Mouse (Mus musculus): ENCODE measurements at regions not wholly inside any gene's neighbourhood (a gene's known extent, or its start where the extent isn't known, plus 50 kb on each side); places are given as distances from the start of the nearest gene placed in this dataset.

- DNase-seq = no peak
Measured at GRCm38 (mm10) chr7:72592649-72593048, 286.2 kb upstream of the Mctp2 start.

DNA sequence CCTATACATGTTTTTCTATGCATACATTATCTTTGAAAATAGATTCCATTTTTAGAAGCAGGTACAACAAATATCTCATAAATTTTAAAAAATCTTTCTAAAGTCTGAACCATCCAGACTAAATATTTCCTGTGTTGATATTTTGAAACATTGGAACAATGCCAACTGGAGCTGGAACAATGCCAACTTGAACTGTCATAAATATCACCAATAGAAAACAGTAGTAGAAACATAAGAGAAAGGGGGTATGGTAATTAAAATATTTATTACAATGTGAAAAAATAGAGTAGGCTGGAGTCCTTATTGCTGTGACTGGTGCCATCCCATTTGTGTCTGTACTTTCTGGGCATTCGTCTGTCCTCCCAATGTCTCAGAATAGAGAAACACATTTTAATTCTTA is 286.9 kb upstream of the Mctp2 start:
- DNase-seq = peak; percentile 17

DNA sequence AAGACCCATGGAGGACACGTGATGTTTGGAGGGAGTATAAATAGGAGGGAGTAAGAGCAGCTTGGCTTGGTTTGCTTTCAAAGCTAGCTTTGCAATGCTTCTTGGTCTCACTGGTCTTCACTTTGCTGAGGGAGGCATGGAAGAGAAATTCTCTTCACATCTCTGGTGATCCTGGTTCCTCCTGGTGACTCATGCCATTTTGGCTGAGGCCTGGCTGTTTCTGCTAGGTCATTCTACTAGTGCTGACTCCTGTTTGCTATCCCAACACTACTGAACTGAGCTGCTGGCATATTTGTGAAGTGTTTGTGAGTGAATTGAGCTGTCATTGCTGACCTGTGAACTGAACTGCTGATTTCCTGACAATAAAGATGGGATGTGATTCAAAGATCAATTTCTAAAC is 288.3 kb upstream of the Mctp2 start:
- DNase-seq = peak; percentile 14

- no peak for DNase-seq
Measured at GRCm38 (mm10) chr7:72596985-72597384, 290.6 kb upstream of the Mctp2 start.

GRCm38 (mm10) chr7:72601933-72602332 is 295.5 kb upstream of the Mctp2 start:
- DNase-seq = no peak

- DNase-seq = no peak
Measured at GRCm38 (mm10) chr7:72609791-72610190, 303.4 kb upstream of the Mctp2 start.

DNA sequence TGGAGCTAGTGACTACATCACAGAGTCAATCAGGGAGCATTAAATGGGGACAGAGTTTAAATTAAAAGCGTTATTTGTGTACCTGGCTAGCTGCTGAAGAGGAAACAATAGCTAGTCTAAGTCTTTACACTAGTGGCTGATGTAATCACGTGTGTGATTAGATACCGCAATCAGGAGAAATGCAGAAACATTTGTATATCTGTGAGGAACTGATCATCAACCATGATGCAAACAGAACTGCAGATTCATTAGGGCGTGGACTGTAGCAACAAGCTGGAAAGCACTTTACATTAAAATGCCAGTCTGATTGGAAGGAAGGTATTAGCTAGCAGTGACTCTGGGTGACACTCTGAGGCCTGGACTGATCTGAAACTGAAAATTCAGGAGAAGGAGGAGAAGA is 308.8 kb upstream of the Mctp2 start:
- no peak for DNase-seq

GRCm38 (mm10) chr7:72627369-72627768 is 321.0 kb upstream of the Mctp2 start:
- no peak for DNase-seq

GRCm38 (mm10) chr7:72639566-72639965 is 333.2 kb upstream of the Mctp2 start:
- DNase-seq = no peak

GRCm38 (mm10) chr7:72675018-72675417 is 368.6 kb upstream of the Mctp2 start:
- DNase-seq = no peak

DNA sequence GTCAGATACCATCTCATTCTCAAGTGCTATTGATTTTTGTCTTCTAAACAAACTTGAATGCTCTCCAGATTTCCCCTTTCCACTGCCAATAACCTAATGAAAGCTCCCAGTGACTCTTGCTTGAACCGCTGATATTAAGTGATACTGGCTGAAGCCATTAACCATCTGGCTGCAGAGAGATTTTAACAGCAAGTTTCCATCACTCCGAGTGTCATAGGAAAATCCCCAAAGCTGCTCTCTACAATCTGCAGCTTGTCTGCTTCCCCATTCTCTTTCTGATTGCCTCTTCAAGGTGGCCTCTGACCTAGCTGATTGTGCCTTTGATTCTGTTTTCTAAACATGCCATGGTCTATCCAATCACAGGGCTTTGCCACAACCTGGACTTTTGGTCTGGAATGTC is 379.4 kb upstream of the Mctp2 start:
- peak; percentile 4 for DNase-seq

GRCm38 (mm10) chr7:72687356-72687755 is 380.9 kb upstream of the Mctp2 start:
- no peak for DNase-seq

GRCm38 (mm10) chr7:72691396-72691795 is 385.0 kb upstream of the Mctp2 start:
- no peak for DNase-seq

DNA sequence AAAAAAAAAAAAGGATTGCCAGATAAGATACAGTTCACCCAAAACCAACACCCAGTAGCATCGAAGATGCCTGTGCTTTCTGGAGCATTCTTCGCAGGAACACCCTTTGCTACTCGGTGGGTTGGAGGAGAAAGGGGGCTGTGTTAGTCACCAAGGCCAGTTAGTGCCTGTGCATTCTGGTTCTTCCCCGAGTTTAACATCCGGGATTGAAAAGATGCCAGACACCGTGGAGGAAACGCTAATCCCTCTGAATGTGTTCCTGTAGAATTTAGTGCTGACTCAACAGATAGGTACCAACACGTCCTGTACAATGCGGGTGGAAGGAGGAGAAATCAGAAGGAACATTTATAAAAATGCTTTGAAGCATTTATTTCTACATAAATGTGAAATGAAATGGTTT is 385.5 kb upstream of the Mctp2 start:
- no peak for DNase-seq

DNA sequence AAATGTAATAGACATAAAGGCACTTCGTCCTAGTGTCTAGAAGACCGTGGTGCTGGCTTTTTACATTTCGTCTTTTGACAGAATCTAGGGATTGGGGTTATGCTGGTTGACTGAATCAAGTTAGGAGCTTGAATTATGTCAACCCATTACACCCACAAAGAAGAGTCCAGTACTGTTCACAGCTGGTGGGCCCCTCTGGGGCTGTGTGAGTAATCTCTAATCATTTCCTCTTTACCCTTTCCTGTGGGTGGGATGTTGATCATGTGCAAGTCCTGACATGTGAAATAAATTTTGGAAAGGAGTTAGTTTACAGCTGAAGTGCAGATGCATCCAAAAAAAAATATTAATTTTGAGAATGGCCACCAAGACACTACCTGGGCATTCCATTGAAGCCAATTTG is 390.3 kb upstream of the Mctp2 start:
- DNase-seq = no peak

GRCm38 (mm10) chr7:72703652-72704341 is 397.4 kb upstream of the Mctp2 start:
- DNase-seq = no peak

- peak; percentile 37 for DNase-seq
Measured at GRCm38 (mm10) chr7:72711193-72712131, 405.1 kb upstream of the Mctp2 start.

DNA sequence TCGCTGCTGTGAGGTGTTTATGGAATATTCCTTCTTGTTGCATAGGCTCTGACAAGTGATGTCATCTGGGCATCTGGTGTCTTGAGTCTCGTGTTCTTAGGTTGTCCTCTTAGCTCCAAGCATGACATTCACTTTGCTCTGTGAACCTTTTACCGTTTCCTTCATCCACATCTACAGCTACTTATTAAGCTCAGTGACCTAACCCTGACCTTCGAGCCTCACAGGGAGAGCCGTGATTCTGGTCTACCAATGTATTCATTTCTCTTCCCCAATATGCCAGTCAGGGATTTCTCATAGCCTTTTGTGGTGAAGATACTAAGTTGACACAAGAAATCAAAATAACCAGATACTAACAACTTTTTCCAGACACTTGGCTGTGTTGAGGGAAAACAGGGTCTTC is 409.0 kb upstream of the Mctp2 start:
- DNase-seq = no peak

GRCm38 (mm10) chr7:72716051-72716450 is 409.6 kb upstream of the Mctp2 start:
- DNase-seq = no peak

GRCm38 (mm10) chr7:72726214-72726854 is 419.9 kb upstream of the Mctp2 start:
- DNase-seq = no peak

DNA sequence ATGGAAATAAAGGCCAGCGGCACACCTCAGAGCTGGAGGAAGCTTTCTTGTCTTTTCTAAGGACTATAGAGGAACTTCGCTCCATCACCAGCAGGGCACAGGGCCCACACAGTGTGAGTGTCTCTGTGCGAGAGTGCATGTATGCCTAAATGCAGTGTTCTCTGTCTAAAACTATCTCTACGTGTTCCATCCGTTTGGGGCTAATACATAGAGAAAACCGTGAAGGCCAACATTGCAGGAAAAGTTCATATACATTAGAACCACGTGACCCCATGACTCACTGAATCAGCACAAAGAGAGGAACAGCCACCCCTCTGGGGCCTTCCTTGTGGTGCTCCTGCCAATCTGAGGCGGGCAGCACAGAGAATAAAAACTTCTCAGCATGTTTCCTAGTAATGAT is 431.4 kb upstream of the Mctp2 start:
- no peak for DNase-seq

DNA sequence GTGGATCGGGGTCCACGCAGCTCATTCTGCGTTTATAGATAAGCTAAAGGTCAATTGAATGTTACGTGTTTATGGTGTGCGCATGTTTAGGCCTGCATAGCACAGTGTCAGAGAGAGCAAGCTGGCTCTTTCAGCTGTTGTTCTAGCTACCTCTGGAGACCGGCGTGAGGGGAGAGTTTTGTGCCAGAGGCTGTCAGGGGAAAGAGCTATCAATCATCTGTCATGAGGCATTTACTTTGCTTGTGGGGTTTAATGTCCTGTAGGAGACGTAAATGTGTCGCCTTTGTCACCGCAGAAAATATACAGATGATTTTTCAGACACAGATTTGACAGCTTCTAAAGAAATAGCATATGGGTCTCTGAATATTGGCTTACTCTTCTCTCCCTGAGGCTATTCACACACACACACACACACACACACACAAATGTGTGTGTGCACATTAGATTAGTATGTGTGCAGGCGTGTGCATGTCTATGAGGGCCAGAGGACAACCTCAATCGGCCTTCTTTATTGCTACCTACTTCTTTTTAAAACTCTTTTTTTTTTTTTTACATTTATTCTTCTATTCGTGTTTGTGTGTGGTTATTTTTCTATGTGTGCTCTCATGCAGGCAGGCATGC is 432.0 kb upstream of the Mctp2 start:
- DNase-seq = no peak

DNA sequence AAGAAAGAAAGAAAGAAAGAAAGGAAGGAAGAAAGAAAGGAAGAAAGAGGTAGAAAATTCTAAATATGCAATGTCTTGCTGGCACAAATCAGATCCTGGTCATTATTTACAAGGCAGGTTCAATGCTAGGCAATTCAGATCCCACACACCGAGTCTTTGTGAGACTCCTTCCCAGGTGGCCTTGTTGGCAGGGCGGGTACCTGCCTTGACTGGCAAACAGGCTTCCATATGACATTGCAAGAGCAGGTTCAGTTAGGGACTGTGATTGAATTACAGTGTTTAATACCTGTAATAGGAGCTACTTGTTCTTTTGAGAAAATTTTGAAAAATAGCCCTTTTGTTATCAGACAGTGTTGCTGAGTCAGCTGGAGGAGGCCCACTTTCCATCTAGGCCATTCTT is 436.0 kb upstream of the Mctp2 start:
- no peak for DNase-seq
